ENCODE assay signal across 28 mouse cellular contexts in genomic region chr3:84603212-84603611, GRCm38 (mm10). TPM values are rescaled to one million over a fixed set of nuclear protein-coding genes. Genes with fewer than 3 reads are reported as not detected.
DNase-seq lines count a peak whose midpoint lies in the region; ATAC-seq lines count a peak whose summit lies in the region.
"Had no signal": no experiment of that assay in that cellular context is flagged by ENCODE, and none has a peak within 500 bp of the region (broad histone marks: within the 10 kb centered on the region; RNA-seq: fewer than 3 reads in every experiment).

No protein-coding gene starts in this region.

- H3K4me2 ChIP-seq in kidney, embryonic 15.5 days, result no peak overlapping the region
- H3K4me2 ChIP-seq in embryonic facial prominence, embryonic 15.5 days (replicated peaks), result no peak overlapping the region
- H3K4me2 ChIP-seq in liver, embryonic 13.5 days, result peak overlapping the region; percentile 21; the same call in 1 of the 2 replicates
- H3K4me2 ChIP-seq in stomach, embryonic 15.5 days, result no peak overlapping the region
- H3K4me2 ChIP-seq: hindbrain, embryonic 14.5 days; lung, embryonic 15.5 days; midbrain, embryonic 12.5 days had no signal

- ATAC-seq in kidney, embryonic 15.5 days (replicated peaks; ENCODE audit: low FRiP score), result no peak
- ATAC-seq in embryonic facial prominence, embryonic 15.5 days (ENCODE audit: insufficient number of reproducible peaks, low FRiP score, low TSS enrichment, low read depth), result no peak
- peak; percentile 65; the same call in 1 of the 2 replicates for ATAC-seq in liver, embryonic 13.5 days (ENCODE audit: low read depth)
- ATAC-seq in stomach, embryonic 15.5 days (ENCODE audit: insufficient read depth, low FRiP score, low read depth), result no peak
- ATAC-seq: forebrain, postnatal 0 days; inflammation-experienced regulatory T-cells, adult 6 months; Patski had no signal

- no peaks in the 10 kb centered on the region for H3K4me1 ChIP-seq in kidney, embryonic 15.5 days
- H3K4me1 ChIP-seq in embryonic facial prominence, embryonic 15.5 days, result 0 out of 2 replicates have a peak, but pooled peaks cover 5% of the 10 kb centered on the region
- peaks cover 21% of the 10 kb centered on the region for H3K4me1 ChIP-seq in liver, embryonic 13.5 days (replicated peaks)
- 0 out of 2 replicates have a peak, but pooled peaks cover 4% of the 10 kb centered on the region for H3K4me1 ChIP-seq in stomach, embryonic 15.5 days
- H3K4me1 ChIP-seq: midbrain, embryonic 12.5 days had no signal

- no peaks in the 10 kb centered on the region for H3K36me3 ChIP-seq in kidney, embryonic 15.5 days
- no peaks in the 10 kb centered on the region for H3K36me3 ChIP-seq in embryonic facial prominence, embryonic 15.5 days
- H3K36me3 ChIP-seq in liver, embryonic 13.5 days, result no peaks in the 10 kb centered on the region
- H3K36me3 ChIP-seq in stomach, embryonic 15.5 days, result no peaks in the 10 kb centered on the region
- H3K36me3 ChIP-seq: lung, embryonic 15.5 days; midbrain, embryonic 12.5 days had no signal

- no peak for DNase-seq in kidney, adult 8-10 months
- DNase-seq in liver, embryonic 13.5 days, result no peak
- no peak for DNase-seq in gastrocnemius, adult 18-20 months (ENCODE audit: low spot score)
- DNase-seq in frontal cortex, postnatal 14 days (ENCODE audit: low spot score in 2 of 2), result no peak
- no peak for DNase-seq in cerebellum, adult 11 months
- DNase-seq: adrenal gland, postnatal 36 days; cerebellum, postnatal 10 days; forebrain, postnatal 0 days; gastrocnemius, postnatal 36 days; heart, adult 2 months; heart, postnatal 36 days; kidney, postnatal 36 days; lung, postnatal 36 days; right cerebral cortex, postnatal 14 days; spleen, adult 18-20 months; thymus, postnatal 25 days had no signal

- H3K27ac ChIP-seq in kidney, embryonic 15.5 days, result 0 out of 2 replicates have a peak overlapping the region, but pooled peaks have one; percentile 1
- H3K27ac ChIP-seq in embryonic facial prominence, embryonic 15.5 days (replicated peaks), result peak overlapping the region; percentile 71
- no peak overlapping the region for H3K27ac ChIP-seq in liver, embryonic 13.5 days
- H3K27ac ChIP-seq in stomach, embryonic 15.5 days, result peak overlapping the region; percentile 60; the same call in 1 of the 2 replicates
- H3K27ac ChIP-seq: heart, adult 2 months; hindbrain, embryonic 14.5 days; lung, embryonic 15.5 days; midbrain, embryonic 12.5 days had no signal

- 0 out of 2 replicates have a peak, but pooled peaks cover 9% of the 10 kb centered on the region for H3K9me3 ChIP-seq in kidney, embryonic 15.5 days (replicated peaks)
- 0 out of 2 replicates have a peak, but pooled peaks cover 8% of the 10 kb centered on the region for H3K9me3 ChIP-seq in embryonic facial prominence, embryonic 15.5 days (replicated peaks)
- no peaks in the 10 kb centered on the region for H3K9me3 ChIP-seq in liver, embryonic 13.5 days (replicated peaks)
- no peaks in the 10 kb centered on the region for H3K9me3 ChIP-seq in stomach, embryonic 15.5 days
- H3K9me3 ChIP-seq: lung, embryonic 15.5 days had no signal

- H3K27me3 ChIP-seq in kidney, embryonic 15.5 days, result no peaks in the 10 kb centered on the region
- H3K27me3 ChIP-seq in embryonic facial prominence, embryonic 15.5 days, result no peaks in the 10 kb centered on the region
- 0 out of 2 replicates have a peak, but pooled peaks cover under 1% of the 10 kb centered on the region for H3K27me3 ChIP-seq in liver, embryonic 13.5 days
- H3K27me3 ChIP-seq in stomach, embryonic 15.5 days (replicated peaks), result no peaks in the 10 kb centered on the region
- H3K27me3 ChIP-seq: lung, embryonic 15.5 days; Patski had no signal

- H3K4me3 ChIP-seq in kidney, embryonic 15.5 days (replicated peaks), result no peak overlapping the region
- no peak overlapping the region for H3K4me3 ChIP-seq in embryonic facial prominence, embryonic 15.5 days (replicated peaks)
- H3K4me3 ChIP-seq in liver, embryonic 13.5 days (replicated peaks), result no peak overlapping the region
- no peak overlapping the region for H3K4me3 ChIP-seq in stomach, embryonic 15.5 days (replicated peaks)
- H3K4me3 ChIP-seq: heart, adult 2 months; lung, embryonic 15.5 days; midbrain, embryonic 12.5 days had no signal

- WGBS in kidney, embryonic 15.5 days, result 82% methylated on average over 7 of the region's 9 CpGs
- WGBS in embryonic facial prominence, embryonic 15.5 days, result 73% methylated on average over 7 of the region's 9 CpGs
- 26% methylated on average over 9 of the region's 9 CpGs for WGBS in liver, embryonic 13.5 days (ENCODE audit: insufficient replicate concordance)
- WGBS in stomach, embryonic 15.5 days, result 63% methylated on average over 8 of the region's 9 CpGs

- no peak overlapping the region for H3K9ac ChIP-seq in kidney, embryonic 15.5 days
- no peak overlapping the region for H3K9ac ChIP-seq in embryonic facial prominence, embryonic 15.5 days
- no peak overlapping the region for H3K9ac ChIP-seq in liver, embryonic 13.5 days
- no peak overlapping the region for H3K9ac ChIP-seq in stomach, embryonic 15.5 days
- H3K9ac ChIP-seq: forebrain, postnatal 0 days; hindbrain, embryonic 14.5 days; lung, embryonic 15.5 days; midbrain, embryonic 12.5 days had no signal

RNA-seq across cellular contexts. Expression of gene Tigd4, which starts 9.8 kb away (rescaled TPM):
- 0.06 and 0.26 TPM in 2 replicates for polyA plus RNA-seq in kidney, embryonic 15.5 days (2015; fragmentation: Nextera tagmentation; extraction: Ambion mirVana)
- 1.4 and 1.5 TPM in 2 replicates for polyA plus RNA-seq in embryonic facial prominence, embryonic 15.5 days (2015; fragmentation: Nextera tagmentation; extraction: Ambion mirVana)
- 0.08 TPM in 1 of 2 replicates, not detected in the other for polyA plus RNA-seq in liver, embryonic 13.5 days (2015; fragmentation: Nextera tagmentation; extraction: Ambion mirVana)
- polyA plus RNA-seq in stomach, embryonic 15.5 days (2015; fragmentation: Nextera tagmentation; extraction: Ambion mirVana), result 0.06 and 0.21 TPM in 2 replicates
- 10 to 100 TPM in 1 of 2 experiments, 1 to 10 TPM in 1; 5.7 to 15.0 TPM for total RNA-seq in gastrocnemius, adult 18-20 months (2021)
- total RNA-seq: adrenal gland, adult 18-20 months; adrenal gland, postnatal 36 days; forebrain, postnatal 0 days; layer of hippocampus, adult 8-10 months; liver, adult 2 months had no signal
- polyA plus RNA-seq: forebrain, postnatal 0 days; heart, adult 2 months; hindbrain, embryonic 14.5 days; inflammation-experienced regulatory T-cells, adult 6 months; kidney, embryonic 14.5 days; liver, adult 2 months; midbrain, embryonic 12.5 days had no signal

RNA-seq across cellular contexts. Expression of gene Arfip1, which starts 20.8 kb away (rescaled TPM):
- polyA plus RNA-seq in kidney, embryonic 15.5 days (2015; fragmentation: Nextera tagmentation; extraction: Ambion mirVana), result 48.1 and 53.8 TPM in 2 replicates
- polyA plus RNA-seq in embryonic facial prominence, embryonic 15.5 days (2015; fragmentation: Nextera tagmentation; extraction: Ambion mirVana), result 50.6 and 50.7 TPM in 2 replicates
- polyA plus RNA-seq in liver, embryonic 13.5 days (2015; fragmentation: Nextera tagmentation; extraction: Ambion mirVana), result 14.2 and 16.8 TPM in 2 replicates
- 55.9 and 59.2 TPM in 2 replicates for polyA plus RNA-seq in stomach, embryonic 15.5 days (2015; fragmentation: Nextera tagmentation; extraction: Ambion mirVana)
- total RNA-seq in gastrocnemius, adult 18-20 months (2021), result 10 to 100 TPM in 1 of 2 experiments, 1 to 10 TPM in 1; 9.8 to 11.6 TPM
